Mouse (Mus musculus) gastrocnemius, postnatal 10 days (tissue): ENCODE measurements at regions not wholly inside any gene's neighbourhood (a gene's known extent, or its start where the extent isn't known, plus 50 kb on each side); places are given as distances from the start of the nearest gene placed in this dataset.

Source experiments
- DNase-seq: peaks from one replicate; pipeline ENCODE4 v3.0.0; 2021; ENCODE audit warnings: mixed read lengths

GRCm38 (mm10) chr6:147832521-147832920 is 214.5 kb upstream of the Far2 start:
- DNase-seq = no peak

GRCm38 (mm10) chr6:147833501-147833900 is 213.6 kb upstream of the Far2 start:
- DNase-seq = no peak

GRCm38 (mm10) chr6:147838846-147839245 is 208.2 kb upstream of the Far2 start:
- DNase-seq = no peak

GRCm38 (mm10) chr6:147849988-147850387 is 197.1 kb upstream of the Far2 start:
- DNase-seq = no peak

- DNase-seq = no peak
These were observed 185.9 kb upstream of the Far2 start for GRCm38 (mm10) chr6:147861116-147861515.

GRCm38 (mm10) chr6:147871033-147871432 is 176.0 kb upstream of the Far2 start:
- no peak for DNase-seq

- no peak for DNase-seq
These were observed 173.9 kb upstream of the Far2 start for GRCm38 (mm10) chr6:147873173-147873572.

GRCm38 (mm10) chr6:147878485-147878884 is 168.6 kb upstream of the Far2 start:
- no peak for DNase-seq

- no peak for DNase-seq
These were observed 161.2 kb upstream of the Far2 start for GRCm38 (mm10) chr6:147885902-147886301.

GRCm38 (mm10) chr6:147919697-147920096 is 127.4 kb upstream of the Far2 start:
- no peak for DNase-seq

- no peak for DNase-seq
These were observed 126.0 kb upstream of the Far2 start for GRCm38 (mm10) chr6:147921091-147921490.

GRCm38 (mm10) chr6:147922506-147922905 is 124.6 kb upstream of the Far2 start:
- DNase-seq = no peak

- no peak for DNase-seq
These were observed 123.8 kb upstream of the Far2 start for GRCm38 (mm10) chr6:147923246-147923645.

GRCm38 (mm10) chr6:147928951-147929350 is 118.1 kb upstream of the Far2 start:
- no peak for DNase-seq

GRCm38 (mm10) chr6:147944020-147944419 is 103.0 kb upstream of the Far2 start:
- DNase-seq = no peak

GRCm38 (mm10) chr6:147944940-147945676 is 102.0 kb upstream of the Far2 start:
- DNase-seq = no peak

GRCm38 (mm10) chr6:147947997-147948396 is 99.1 kb upstream of the Far2 start:
- DNase-seq = no peak

GRCm38 (mm10) chr6:147951642-147952041 is 95.4 kb upstream of the Far2 start:
- no peak for DNase-seq

- DNase-seq = no peak
These were observed 93.9 kb upstream of the Far2 start for GRCm38 (mm10) chr6:147953058-147953679.

GRCm38 (mm10) chr6:147953753-147954152 is 93.3 kb upstream of the Far2 start:
- no peak for DNase-seq

- DNase-seq = no peak
These were observed 92.8 kb upstream of the Far2 start for GRCm38 (mm10) chr6:147954253-147954652.

GRCm38 (mm10) chr6:147954967-147955830 is 91.9 kb upstream of the Far2 start:
- DNase-seq = no peak

GRCm38 (mm10) chr6:147964739-147965138 is 82.3 kb upstream of the Far2 start:
- no peak for DNase-seq
